34 mouse cellular contexts compared by ENCODE assay signal in genomic region chr8:65029776-65030175, GRCm38 (mm10). TPM values are rescaled to one million over a fixed set of nuclear protein-coding genes. Genes with fewer than 3 reads are reported as not detected.
"Had no signal": no experiment of that assay in that cellular context is flagged by ENCODE, and none has a peak within 500 bp of the region (broad histone marks: within the 10 kb centered on the region; RNA-seq: fewer than 3 reads in every experiment).

No protein-coding gene starts in this region.

- H3K4me1 ChIP-seq: liver, embryonic 13.5 days; midbrain, embryonic 13.5 days had no signal

- ATAC-seq: inflammation-experienced regulatory T-cells, adult 6 months; intestine, embryonic 16.5 days; midbrain, embryonic 16.5 days had no signal

- H3K4me2 ChIP-seq: kidney, embryonic 15.5 days; liver, embryonic 13.5 days; midbrain, embryonic 13.5 days; neural tube, embryonic 13.5 days had no signal

- DNase-seq: layer of hippocampus, adult 9-11 months; liver, embryonic 13.5 days; lung, adult 2 months; lung, postnatal 14 days; lung, postnatal 4 days; thymus, adult 18-20 months; thymus, postnatal 36 days had no signal

- H3K27me3 ChIP-seq: kidney, embryonic 15.5 days; liver, embryonic 13.5 days; midbrain, embryonic 13.5 days; neural tube, embryonic 13.5 days had no signal

- H3K36me3 ChIP-seq: kidney, embryonic 15.5 days; liver, embryonic 13.5 days; midbrain, embryonic 13.5 days; neural tube, embryonic 13.5 days had no signal

- H3K9ac ChIP-seq: kidney, embryonic 15.5 days; liver, embryonic 13.5 days; midbrain, embryonic 13.5 days; neural tube, embryonic 13.5 days had no signal

- H3K4me3 ChIP-seq: kidney, embryonic 15.5 days; layer of hippocampus, adult 2 months; liver, embryonic 13.5 days; midbrain, embryonic 13.5 days; myocyte; neural tube, embryonic 13.5 days had no signal

- H3K9me3 ChIP-seq: kidney, embryonic 15.5 days; liver, embryonic 13.5 days; midbrain, embryonic 13.5 days; neural tube, embryonic 13.5 days had no signal

- H3K27ac ChIP-seq: kidney, embryonic 15.5 days; layer of hippocampus, adult 2 months; liver, embryonic 13.5 days; midbrain, embryonic 13.5 days; neural tube, embryonic 13.5 days had no signal

RNA-seq across cellular contexts. Expression of gene Apela, which starts 7.4 kb away (rescaled TPM):
- total RNA-seq: left cerebral cortex, adult 18-20 months; left cerebral cortex, postnatal 10 days; left cerebral cortex, postnatal 36 days; liver, adult 2 months; megakaryocyte progenitor cell, adult 5-6 weeks; megakaryocyte-erythroid progenitor cell, adult 5-6 weeks; monocyte, adult 5-6 weeks; neutrophil, adult 5-6 weeks had no signal
- polyA plus RNA-seq: inflammation-experienced regulatory T-cells, adult 6 months; large intestine, adult 2 months; liver, adult 2 months; lung, adult 2 months; myocyte; small intestine, adult 2 months; spleen, adult 2 months; testis, adult 2 months had no signal

RNA-seq across cellular contexts. Expression of gene Trim60, which starts 11.4 kb away (rescaled TPM):
- total RNA-seq: layer of hippocampus, adult 2 months; layer of hippocampus, postnatal 25 days; left cerebral cortex, adult 18-20 months; left cerebral cortex, postnatal 10 days; left cerebral cortex, postnatal 36 days; liver, adult 2 months; megakaryocyte progenitor cell, adult 5-6 weeks; megakaryocyte-erythroid progenitor cell, adult 5-6 weeks; monocyte, adult 5-6 weeks; neutrophil, adult 5-6 weeks had no signal
- polyA plus RNA-seq: inflammation-experienced regulatory T-cells, adult 6 months; intestine, embryonic 16.5 days; large intestine, adult 2 months; limb, embryonic 11.5 days; liver, adult 2 months; liver, embryonic 13.5 days; liver, embryonic 16.5 days; lung, adult 2 months; lung, embryonic 16.5 days; midbrain, embryonic 13.5 days; midbrain, embryonic 16.5 days; myocyte; neural tube, embryonic 13.5 days; small intestine, adult 2 months; spleen, adult 2 months; stomach, embryonic 16.5 days; urinary bladder, adult 2 months had no signal

RNA-seq across cellular contexts. Expression of gene Trim61, which starts 11.5 kb away (rescaled TPM):
- total RNA-seq: layer of hippocampus, adult 2 months; layer of hippocampus, postnatal 25 days; left cerebral cortex, adult 18-20 months; left cerebral cortex, postnatal 10 days; left cerebral cortex, postnatal 36 days; liver, adult 2 months; megakaryocyte progenitor cell, adult 5-6 weeks; megakaryocyte-erythroid progenitor cell, adult 5-6 weeks; monocyte, adult 5-6 weeks; neutrophil, adult 5-6 weeks had no signal
- polyA plus RNA-seq: inflammation-experienced regulatory T-cells, adult 6 months; large intestine, adult 2 months; limb, embryonic 11.5 days; liver, adult 2 months; liver, embryonic 13.5 days; liver, embryonic 16.5 days; lung, adult 2 months; lung, embryonic 16.5 days; midbrain, embryonic 13.5 days; midbrain, embryonic 16.5 days; myocyte; neural tube, embryonic 13.5 days; small intestine, adult 2 months; spleen, adult 2 months; testis, adult 2 months; urinary bladder, adult 2 months had no signal

RNA-seq across cellular contexts. Expression of gene Trim75, which starts 42.1 kb away (rescaled TPM):
- total RNA-seq: layer of hippocampus, adult 2 months; layer of hippocampus, postnatal 25 days; left cerebral cortex, adult 18-20 months; left cerebral cortex, postnatal 10 days; left cerebral cortex, postnatal 36 days; liver, adult 2 months; megakaryocyte progenitor cell, adult 5-6 weeks; megakaryocyte-erythroid progenitor cell, adult 5-6 weeks; monocyte, adult 5-6 weeks; neutrophil, adult 5-6 weeks had no signal
- polyA plus RNA-seq: intestine, embryonic 16.5 days; kidney, embryonic 15.5 days; large intestine, adult 2 months; limb, embryonic 11.5 days; liver, adult 2 months; liver, embryonic 13.5 days; liver, embryonic 16.5 days; lung, adult 2 months; lung, embryonic 16.5 days; midbrain, embryonic 13.5 days; myocyte; small intestine, adult 2 months; spleen, adult 2 months; stomach, embryonic 16.5 days; testis, adult 2 months; urinary bladder, adult 2 months had no signal

RNA-seq across cellular contexts. Expression of gene Gm10663, which starts 45.1 kb away (rescaled TPM):
- total RNA-seq: layer of hippocampus, adult 2 months; layer of hippocampus, postnatal 25 days; left cerebral cortex, adult 18-20 months; left cerebral cortex, postnatal 10 days; left cerebral cortex, postnatal 36 days; liver, adult 2 months; megakaryocyte progenitor cell, adult 5-6 weeks; megakaryocyte-erythroid progenitor cell, adult 5-6 weeks; monocyte, adult 5-6 weeks; neutrophil, adult 5-6 weeks had no signal
- polyA plus RNA-seq: inflammation-experienced regulatory T-cells, adult 6 months; intestine, embryonic 16.5 days; kidney, embryonic 15.5 days; large intestine, adult 2 months; limb, embryonic 11.5 days; limb, embryonic 14.5 days; liver, adult 2 months; liver, embryonic 13.5 days; liver, embryonic 16.5 days; lung, adult 2 months; lung, embryonic 16.5 days; midbrain, embryonic 13.5 days; midbrain, embryonic 16.5 days; myocyte; neural tube, embryonic 13.5 days; small intestine, adult 2 months; spleen, adult 2 months; stomach, embryonic 16.5 days; testis, adult 2 months; urinary bladder, adult 2 months had no signal
